Mouse (Mus musculus) cortical plate, adult 2 months (tissue): Measurements from ENCODE around the gene Gm13698. TPM values are rescaled to one million over a fixed set of nuclear protein-coding genes. Genes with fewer than 3 reads are reported as not detected.
"Not testable (repeated sequence)": the region's sequence is repeated elsewhere in the genome, so short reads cannot be mapped to it uniquely, and the experiment has no call there.

Experiments
- H3K27ac ChIP-seq: fragments of 200-500 bp; 2 replicates; pipeline ENCODE4 v1.5.1; 2012; ENCODE audit warnings: low read length, control low read depth, inconsistent platforms; ENCODE audit not compliant: insufficient read depth
- H3K4me1 ChIP-seq: fragments of 200-500 bp; 2 replicates; pipeline ENCODE4 v1.6.1; 2011; ENCODE audit warnings: low read length; ENCODE audit not compliant: control insufficient read depth, insufficient read depth
- H3K4me3 ChIP-seq: fragments of 200-500 bp; 2 replicates; pipeline ENCODE4 v1.5.1; 2011; ENCODE audit warnings: mild to moderate bottlenecking, low read length, control low read depth; ENCODE audit not compliant: insufficient read depth
- CTCF ChIP-seq: fragments of 200-500 bp; IDR thresholded peaks from 2 replicates; pipeline ENCODE4 v1.5.1; 2011; ENCODE audit warnings: mild to moderate bottlenecking, control low read depth, low read length; ENCODE audit not compliant: insufficient read depth; ENCODE audit errors: extremely low read depth
- POLR2A ChIP-seq: fragments of 200-500 bp; IDR thresholded peaks from 2 replicates; pipeline ENCODE4 v1.6.1; 2011; ENCODE audit warnings: mild to moderate bottlenecking, low read length, control low read depth; ENCODE audit not compliant: insufficient read depth; ENCODE audit errors: extremely low read depth
- polyA plus RNA-seq: library from polyadenylated mRNA; depleted of rRNA; stranded (reverse); fragments of >200 nt; gene quantifications from 2 replicates; pipeline ENCODE4 v1.2.3, GENCODE M21; 2012; rRNA removed

The Gm13698 gene
- polyA plus RNA-seq: not detected in 2 replicates

DNA sequence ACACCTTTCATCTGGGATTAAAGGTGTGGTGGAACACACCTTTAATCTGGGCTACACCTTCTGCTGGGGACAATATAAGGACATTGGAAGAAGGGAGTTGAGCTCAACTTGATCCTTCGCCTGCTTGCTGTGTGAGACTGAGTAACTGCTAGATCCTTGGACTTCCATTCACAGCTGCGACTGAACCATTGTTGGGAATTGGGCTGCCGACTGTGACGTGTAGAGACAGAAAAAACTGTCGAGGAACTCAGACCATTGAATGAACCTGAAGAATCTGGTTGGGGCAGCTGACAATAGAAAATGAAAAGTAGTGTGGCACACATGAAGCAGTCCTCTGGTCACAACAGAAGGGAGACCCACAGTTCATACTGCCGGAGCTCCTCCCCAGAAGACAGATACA, at the start of gene Gm13698:
Gene Gm13698, plus strand, starts transcription at position 301 of the 400 bp plus-strand sequence.
- H3K4me3 ChIP-seq, H3K27ac ChIP-seq, H3K4me1 ChIP-seq: not testable (repeated sequence)

DNA sequence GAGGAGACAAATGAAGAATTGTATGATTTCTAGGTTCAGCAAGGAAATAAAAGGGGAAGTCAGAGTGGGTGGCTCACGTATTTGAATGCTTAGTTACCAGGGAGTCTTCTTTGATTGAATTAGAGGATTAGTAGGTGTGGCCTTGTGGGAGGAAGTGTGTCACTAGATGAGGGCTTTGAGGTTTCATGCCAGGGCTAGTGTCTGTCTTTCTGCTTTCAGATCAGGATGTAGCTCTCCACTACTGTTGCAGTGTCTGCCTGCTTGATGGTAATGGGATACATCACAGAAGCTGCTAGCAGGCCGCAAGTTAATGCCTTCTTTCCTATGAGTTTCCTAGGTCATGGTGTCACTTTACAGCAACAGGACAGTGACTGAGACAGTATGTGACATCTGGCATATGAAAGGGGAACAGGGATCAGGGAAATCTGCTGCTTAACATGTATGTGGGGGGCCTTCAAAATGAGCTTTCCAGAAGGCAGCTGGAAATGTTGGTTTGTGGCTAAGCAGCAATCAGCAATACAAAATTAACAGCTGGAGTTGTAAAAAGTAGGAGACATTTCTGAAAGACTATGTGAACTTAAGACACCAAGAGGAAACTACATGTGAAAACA, 25.9 kb upstream of the Gm13698 start:
- no peak overlapping the region for H3K27ac ChIP-seq
- TF ChIP-seq POLR2A (no peak), CTCF (no peak)
- no peaks in the 10 kb centered on the region for H3K4me1 ChIP-seq
- H3K4me3 ChIP-seq: no peak overlapping the region

DNA sequence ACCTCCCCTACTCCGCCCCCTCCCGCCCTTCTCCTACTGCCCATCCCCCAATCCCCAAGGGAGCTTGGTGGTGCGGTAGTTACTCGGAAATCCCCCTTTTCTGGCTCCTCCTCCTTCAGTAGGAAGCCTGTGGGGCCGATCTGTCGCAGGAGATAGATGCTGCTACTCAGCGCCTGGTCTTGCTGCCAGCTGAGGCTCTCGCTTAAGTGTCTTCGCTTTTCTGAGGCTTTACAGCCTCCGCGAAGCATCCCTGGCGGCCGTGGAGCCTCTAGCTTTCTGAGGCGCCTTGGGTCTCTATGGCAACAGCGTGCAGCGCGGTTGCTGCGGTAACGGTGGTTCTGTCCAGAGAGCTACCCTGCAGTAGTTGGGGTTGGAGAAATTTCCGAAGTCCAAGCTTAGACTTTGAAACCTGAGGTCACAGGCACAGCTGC, 14.5 kb upstream of the Gm13698 start, which contains the start of gene Zswim2:
Gene Zswim2, minus strand, starts transcription at position 298 of the 431 bp plus-strand sequence.
- H3K27ac ChIP-seq: no peak within 1 kb of the TSS
- TF ChIP-seq CTCF (no peak), POLR2A (peak; percentile 21; the same call in 1 of the 2 replicates)
- H3K4me1 ChIP-seq: no peaks in the 10 kb centered on the region
- peak within 1 kb of the TSS; percentile 13; the same call in 1 of the 2 replicates for H3K4me3 ChIP-seq

DNA sequence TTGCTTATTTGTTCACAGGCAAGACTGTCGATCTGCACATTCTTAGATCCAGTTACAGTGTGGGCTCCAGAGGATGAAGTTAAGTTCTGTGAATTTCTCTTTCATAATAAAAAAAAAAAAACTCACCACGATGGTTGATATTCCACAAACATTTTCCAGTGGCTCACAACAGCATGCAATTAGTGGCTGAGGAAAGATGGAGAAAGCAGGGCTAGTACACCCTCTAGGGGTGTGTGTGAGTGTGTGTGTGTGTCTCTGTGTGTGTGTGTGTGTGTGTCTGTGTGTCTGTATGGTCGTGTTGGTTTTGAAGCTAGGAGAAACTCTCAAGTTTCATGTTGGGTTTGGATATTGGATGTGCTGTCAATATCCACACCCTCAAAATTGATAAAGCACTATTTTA, 14.1 kb upstream of the Gm13698 start:
- H3K27ac ChIP-seq: no peak overlapping the region
- TF ChIP-seq POLR2A (no peak), CTCF (no peak)
- 0 out of 2 replicates have a peak overlapping the region, but pooled peaks have one; percentile 13 for H3K4me3 ChIP-seq
- no peaks in the 10 kb centered on the region for H3K4me1 ChIP-seq

DNA sequence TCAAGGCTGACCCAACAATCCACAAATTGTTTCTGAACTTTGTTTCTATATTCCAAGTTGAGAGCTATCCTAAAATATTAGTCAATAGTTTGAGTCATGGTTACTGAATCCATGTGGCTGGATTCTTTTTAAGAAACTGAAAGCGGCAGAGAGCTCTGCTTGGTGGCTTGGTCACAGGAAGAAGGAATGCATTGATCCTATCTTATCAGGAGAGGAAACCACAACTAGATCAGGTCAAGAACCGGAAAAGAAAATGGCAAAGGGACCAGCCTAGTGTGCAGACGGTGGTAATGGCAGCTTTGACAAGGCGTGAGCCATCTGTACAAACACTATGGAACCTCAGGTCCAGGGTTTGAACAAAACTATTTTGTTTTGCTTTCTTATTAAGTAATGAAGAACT, 13.7 kb upstream of the Gm13698 start:
- TF ChIP-seq CTCF (no peak), POLR2A (no peak)
- no peak overlapping the region for H3K27ac ChIP-seq
- H3K4me3 ChIP-seq: no peak overlapping the region
- no peaks in the 10 kb centered on the region for H3K4me1 ChIP-seq

DNA sequence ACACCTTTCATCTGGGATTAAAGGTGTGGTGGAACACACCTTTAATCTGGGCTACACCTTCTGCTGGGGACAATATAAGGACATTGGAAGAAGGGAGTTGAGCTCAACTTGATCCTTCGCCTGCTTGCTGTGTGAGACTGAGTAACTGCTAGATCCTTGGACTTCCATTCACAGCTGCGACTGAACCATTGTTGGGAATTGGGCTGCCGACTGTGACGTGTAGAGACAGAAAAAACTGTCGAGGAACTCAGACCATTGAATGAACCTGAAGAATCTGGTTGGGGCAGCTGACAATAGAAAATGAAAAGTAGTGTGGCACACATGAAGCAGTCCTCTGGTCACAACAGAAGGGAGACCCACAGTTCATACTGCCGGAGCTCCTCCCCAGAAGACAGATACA, 5.7 kb downstream of the Gm13698 start, which contains the start of gene Gm13693:
Gene Gm13693, plus strand, starts transcription at position 301 of the 400 bp plus-strand sequence.
- not testable (repeated sequence) for H3K4me1 ChIP-seq, H3K4me3 ChIP-seq, H3K27ac ChIP-seq

DNA sequence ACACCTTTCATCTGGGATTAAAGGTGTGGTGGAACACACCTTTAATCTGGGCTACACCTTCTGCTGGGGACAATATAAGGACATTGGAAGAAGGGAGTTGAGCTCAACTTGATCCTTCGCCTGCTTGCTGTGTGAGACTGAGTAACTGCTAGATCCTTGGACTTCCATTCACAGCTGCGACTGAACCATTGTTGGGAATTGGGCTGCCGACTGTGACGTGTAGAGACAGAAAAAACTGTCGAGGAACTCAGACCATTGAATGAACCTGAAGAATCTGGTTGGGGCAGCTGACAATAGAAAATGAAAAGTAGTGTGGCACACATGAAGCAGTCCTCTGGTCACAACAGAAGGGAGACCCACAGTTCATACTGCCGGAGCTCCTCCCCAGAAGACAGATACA, 11.5 kb downstream of the Gm13698 start, which contains the start of gene Gm13695:
Gene Gm13695, plus strand, starts transcription at position 301 of the 400 bp plus-strand sequence.
- H3K4me1 ChIP-seq, H3K4me3 ChIP-seq, H3K27ac ChIP-seq: not testable (repeated sequence)

DNA sequence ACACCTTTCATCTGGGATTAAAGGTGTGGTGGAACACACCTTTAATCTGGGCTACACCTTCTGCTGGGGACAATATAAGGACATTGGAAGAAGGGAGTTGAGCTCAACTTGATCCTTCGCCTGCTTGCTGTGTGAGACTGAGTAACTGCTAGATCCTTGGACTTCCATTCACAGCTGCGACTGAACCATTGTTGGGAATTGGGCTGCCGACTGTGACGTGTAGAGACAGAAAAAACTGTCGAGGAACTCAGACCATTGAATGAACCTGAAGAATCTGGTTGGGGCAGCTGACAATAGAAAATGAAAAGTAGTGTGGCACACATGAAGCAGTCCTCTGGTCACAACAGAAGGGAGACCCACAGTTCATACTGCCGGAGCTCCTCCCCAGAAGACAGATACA, 17.3 kb downstream of the Gm13698 start, which contains the start of gene Gm13696:
Gene Gm13696, plus strand, starts transcription at position 301 of the 400 bp plus-strand sequence.
- not testable (repeated sequence) for H3K4me1 ChIP-seq, H3K27ac ChIP-seq, H3K4me3 ChIP-seq

DNA sequence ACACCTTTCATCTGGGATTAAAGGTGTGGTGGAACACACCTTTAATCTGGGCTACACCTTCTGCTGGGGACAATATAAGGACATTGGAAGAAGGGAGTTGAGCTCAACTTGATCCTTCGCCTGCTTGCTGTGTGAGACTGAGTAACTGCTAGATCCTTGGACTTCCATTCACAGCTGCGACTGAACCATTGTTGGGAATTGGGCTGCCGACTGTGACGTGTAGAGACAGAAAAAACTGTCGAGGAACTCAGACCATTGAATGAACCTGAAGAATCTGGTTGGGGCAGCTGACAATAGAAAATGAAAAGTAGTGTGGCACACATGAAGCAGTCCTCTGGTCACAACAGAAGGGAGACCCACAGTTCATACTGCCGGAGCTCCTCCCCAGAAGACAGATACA, 23.1 kb downstream of the Gm13698 start, which contains the start of gene Gm13694:
Gene Gm13694, plus strand, starts transcription at position 301 of the 400 bp plus-strand sequence.
- not testable (repeated sequence) for H3K4me1 ChIP-seq, H3K4me3 ChIP-seq, H3K27ac ChIP-seq

DNA sequence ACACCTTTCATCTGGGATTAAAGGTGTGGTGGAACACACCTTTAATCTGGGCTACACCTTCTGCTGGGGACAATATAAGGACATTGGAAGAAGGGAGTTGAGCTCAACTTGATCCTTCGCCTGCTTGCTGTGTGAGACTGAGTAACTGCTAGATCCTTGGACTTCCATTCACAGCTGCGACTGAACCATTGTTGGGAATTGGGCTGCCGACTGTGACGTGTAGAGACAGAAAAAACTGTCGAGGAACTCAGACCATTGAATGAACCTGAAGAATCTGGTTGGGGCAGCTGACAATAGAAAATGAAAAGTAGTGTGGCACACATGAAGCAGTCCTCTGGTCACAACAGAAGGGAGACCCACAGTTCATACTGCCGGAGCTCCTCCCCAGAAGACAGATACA, 28.9 kb downstream of the Gm13698 start, which contains the start of gene Gm13697:
Gene Gm13697, plus strand, starts transcription at position 301 of the 400 bp plus-strand sequence.
- not testable (repeated sequence) for H3K27ac ChIP-seq, H3K4me3 ChIP-seq, H3K4me1 ChIP-seq

DNA sequence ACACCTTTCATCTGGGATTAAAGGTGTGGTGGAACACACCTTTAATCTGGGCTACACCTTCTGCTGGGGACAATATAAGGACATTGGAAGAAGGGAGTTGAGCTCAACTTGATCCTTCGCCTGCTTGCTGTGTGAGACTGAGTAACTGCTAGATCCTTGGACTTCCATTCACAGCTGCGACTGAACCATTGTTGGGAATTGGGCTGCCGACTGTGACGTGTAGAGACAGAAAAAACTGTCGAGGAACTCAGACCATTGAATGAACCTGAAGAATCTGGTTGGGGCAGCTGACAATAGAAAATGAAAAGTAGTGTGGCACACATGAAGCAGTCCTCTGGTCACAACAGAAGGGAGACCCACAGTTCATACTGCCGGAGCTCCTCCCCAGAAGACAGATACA, 34.8 kb downstream of the Gm13698 start, which contains the start of gene Gm13691:
Gene Gm13691, plus strand, starts transcription at position 301 of the 400 bp plus-strand sequence.
- not testable (repeated sequence) for H3K27ac ChIP-seq, H3K4me1 ChIP-seq, H3K4me3 ChIP-seq

DNA sequence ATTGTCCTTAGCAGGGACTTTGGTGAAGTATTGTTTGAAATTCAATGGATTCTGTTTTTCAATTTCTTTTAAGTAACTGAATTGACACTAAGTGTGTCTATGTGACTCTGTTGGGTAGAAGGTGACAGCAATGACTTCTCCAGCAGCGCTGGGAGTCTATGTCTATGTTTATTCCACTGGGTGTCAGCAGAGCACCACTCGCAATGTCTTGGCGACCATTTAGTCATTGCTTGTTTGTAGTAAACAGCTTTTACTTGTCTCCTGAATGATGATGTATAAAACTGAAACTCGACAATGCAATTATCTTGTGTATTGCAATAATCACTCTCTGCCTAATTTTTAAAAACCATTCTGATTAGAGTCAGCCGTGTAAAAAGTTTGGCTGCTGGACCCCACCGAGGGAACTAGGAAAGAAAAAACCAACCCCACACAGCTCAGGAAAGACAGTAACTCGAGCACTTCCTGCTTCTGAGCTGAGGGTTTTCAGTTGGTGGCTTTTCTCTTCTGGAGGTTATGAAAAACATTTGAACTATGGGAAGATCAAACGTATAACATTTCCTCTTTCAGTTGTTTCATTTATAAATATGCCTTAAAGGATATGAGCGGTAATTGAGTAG, 38.3 kb downstream of the Gm13698 start:
- not testable (repeated sequence) for H3K4me1 ChIP-seq, H3K4me3 ChIP-seq, H3K27ac ChIP-seq

DNA sequence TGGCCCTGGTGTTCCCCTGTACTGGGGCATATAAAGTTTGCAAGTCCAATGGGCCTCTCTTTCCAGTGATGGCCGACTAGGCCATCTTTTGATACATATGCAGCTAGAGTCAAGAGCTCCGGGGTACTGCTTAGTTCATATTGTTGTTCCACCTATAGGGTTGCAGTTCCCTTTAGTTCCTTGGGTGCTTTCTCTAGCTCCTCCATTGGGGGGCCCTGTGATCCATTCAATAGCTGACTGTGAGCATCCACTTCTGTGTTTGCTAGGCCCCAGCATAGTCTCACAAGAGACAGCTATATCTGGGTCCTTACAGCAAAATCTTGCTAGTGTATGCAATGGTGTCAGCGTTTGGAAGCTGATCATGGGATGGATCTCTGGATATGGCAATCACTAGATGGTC, 39.0 kb downstream of the Gm13698 start:
- H3K27ac ChIP-seq, H3K4me3 ChIP-seq, H3K4me1 ChIP-seq: not testable (repeated sequence)
